Mouse (Mus musculus): ENCODE data around the gene Eif4enif1. TPM values are rescaled to one million over a fixed set of nuclear protein-coding genes. Genes with fewer than 3 reads are reported as not detected.
"Not testable (repeated sequence)": the region's sequence is repeated elsewhere in the genome, so short reads cannot be mapped to it uniquely, and the experiment has no call there.

The Eif4enif1 gene
- polyA plus RNA-seq, 1 experiment from 2014 or later = 47.8 TPM

DNA sequence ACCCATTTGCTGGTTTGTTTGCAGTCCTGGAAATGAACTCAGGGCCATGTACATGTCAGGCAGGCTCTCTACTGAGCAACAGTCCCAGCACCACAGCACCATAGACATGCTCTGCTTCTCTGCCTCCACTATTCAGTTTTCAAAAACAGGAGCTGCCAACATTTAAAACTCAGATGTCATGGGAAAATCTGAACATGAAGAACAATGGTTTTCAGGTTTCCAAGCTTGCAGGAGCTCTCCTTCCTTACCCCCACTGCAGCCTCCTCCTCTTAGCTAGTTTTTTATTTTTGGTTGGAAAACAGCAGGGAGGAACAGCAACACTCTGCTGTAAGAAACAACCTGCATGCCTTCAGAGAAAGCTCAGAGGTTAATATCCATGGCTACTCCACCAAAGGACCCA, 35.9 kb upstream of the Eif4enif1 start:
- not testable (repeated sequence) for H3K4me1 ChIP-seq (ENCODE audit: insufficient read depth, low read length); H3K27ac ChIP-seq (ENCODE audit: low read length); H3K9ac ChIP-seq (replicated peaks; ENCODE audit: low read length); H3K4me2 ChIP-seq (replicated peaks; ENCODE audit: low read depth, low read length); ATAC-seq (ENCODE audit: low FRiP score, low TSS enrichment); H3K27me3 ChIP-seq (ENCODE audit: insufficient read depth, low read length); H3K36me3 ChIP-seq (ENCODE audit: insufficient read depth, low read length); H3K4me3 ChIP-seq (ENCODE audit: low read length)
- peaks cover 15% of the 10 kb centered on the region for H3K9me3 ChIP-seq (ENCODE audit: low read length)

DNA sequence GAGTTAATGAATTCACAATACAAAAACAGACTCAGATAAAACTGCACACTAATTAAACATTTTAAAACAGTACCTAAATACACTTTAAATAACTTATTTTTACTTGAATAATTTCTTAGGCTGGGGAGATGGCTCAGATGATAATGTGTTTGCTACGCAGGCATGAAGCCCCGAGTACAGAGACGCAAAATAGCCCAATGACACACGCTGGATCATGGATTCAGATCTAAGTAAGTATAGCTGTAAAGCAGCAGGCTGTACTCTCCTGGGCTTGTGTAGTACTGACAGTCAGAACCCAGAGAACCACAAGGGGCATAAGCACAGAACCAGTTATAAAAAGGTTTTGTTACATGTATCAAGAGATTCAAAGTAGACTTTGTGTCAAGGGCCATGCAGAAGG, 35.1 kb upstream of the Eif4enif1 start:
- 87% methylated on average over 4 of the region's 4 CpGs for WGBS
- not testable (repeated sequence) for H3K36me3 ChIP-seq (ENCODE audit: insufficient read depth, low read length)

DNA sequence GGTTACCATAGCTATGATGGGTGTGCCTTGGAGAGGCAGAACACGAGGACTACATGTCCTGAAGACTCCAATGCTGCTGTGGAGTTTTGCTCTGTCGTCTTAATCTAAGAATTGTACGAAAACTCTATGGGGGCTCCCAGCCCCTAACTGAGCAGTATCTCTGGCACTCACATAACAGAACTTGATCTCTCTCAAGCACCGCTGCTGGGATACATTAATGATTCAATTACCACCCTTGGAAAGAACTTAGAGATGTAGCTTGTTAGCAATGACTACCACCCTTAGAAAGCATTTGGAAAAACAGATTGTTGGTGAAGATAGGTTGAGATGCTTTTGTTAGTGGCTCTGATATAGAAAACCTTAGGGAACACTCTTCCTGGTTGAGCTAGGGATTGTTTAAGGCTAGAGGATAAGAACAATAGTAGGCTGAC, 34.6 kb upstream of the Eif4enif1 start:
- H3K36me3 ChIP-seq (ENCODE audit: insufficient read depth, low read length); H3K4me3 ChIP-seq (ENCODE audit: low read length); H3K27me3 ChIP-seq (ENCODE audit: insufficient read depth, low read length); ATAC-seq (ENCODE audit: low FRiP score, low TSS enrichment); H3K9ac ChIP-seq (replicated peaks; ENCODE audit: low read length); H3K4me2 ChIP-seq (replicated peaks; ENCODE audit: low read depth, low read length); H3K27ac ChIP-seq (ENCODE audit: low read length); H3K4me1 ChIP-seq (ENCODE audit: insufficient read depth, low read length): not testable (repeated sequence)
- WGBS = 77% methylated on average over 4 of the region's 4 CpGs
- peaks cover 11% of the 10 kb centered on the region for H3K9me3 ChIP-seq (ENCODE audit: low read length)

More for the DNA sequence above, 35.1 kb upstream of the Eif4enif1 start:
- H3K4me2 ChIP-seq (replicated peaks; ENCODE audit: low read depth, low read length); H3K4me3 ChIP-seq (ENCODE audit: low read length); H3K9ac ChIP-seq (replicated peaks; ENCODE audit: low read length); H3K27ac ChIP-seq (ENCODE audit: low read length); ATAC-seq (ENCODE audit: low FRiP score, low TSS enrichment); H3K4me1 ChIP-seq (ENCODE audit: insufficient read depth, low read length); H3K27me3 ChIP-seq (ENCODE audit: insufficient read depth, low read length): not testable (repeated sequence)
- peaks cover 14% of the 10 kb centered on the region for H3K9me3 ChIP-seq (ENCODE audit: low read length)

DNA sequence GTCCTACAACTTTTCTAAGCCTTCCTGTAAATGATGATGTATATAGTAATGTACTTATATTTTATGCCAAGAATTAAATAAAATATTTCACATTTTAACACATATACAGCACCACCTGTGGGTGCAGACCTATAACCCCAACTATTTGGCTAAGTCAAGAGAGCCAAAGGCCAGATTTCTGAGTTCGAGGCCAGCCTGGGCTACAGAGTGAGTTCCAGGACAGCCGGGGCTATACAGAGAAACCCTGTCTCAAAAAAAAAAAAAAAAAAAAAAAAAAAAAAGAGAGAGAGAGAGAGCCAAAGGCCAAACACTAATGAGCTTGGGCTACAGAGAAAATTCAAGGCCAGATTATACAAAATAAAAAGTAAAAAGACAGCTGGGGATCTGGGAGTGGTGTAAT, 33.1 kb upstream of the Eif4enif1 start:
- H3K4me1 ChIP-seq (ENCODE audit: insufficient read depth, low read length); H3K27me3 ChIP-seq (ENCODE audit: insufficient read depth, low read length); H3K4me3 ChIP-seq (ENCODE audit: low read length); H3K9me3 ChIP-seq (ENCODE audit: low read length); H3K4me2 ChIP-seq (replicated peaks; ENCODE audit: low read depth, low read length); H3K36me3 ChIP-seq (ENCODE audit: insufficient read depth, low read length); H3K9ac ChIP-seq (replicated peaks; ENCODE audit: low read length); H3K27ac ChIP-seq (ENCODE audit: low read length): not testable (repeated sequence)
- WGBS = 75% methylated on average over 2 of the region's 2 CpGs
- peak; percentile 36; the same call in 1 of the 2 replicates for ATAC-seq (ENCODE audit: low FRiP score, low TSS enrichment)

DNA sequence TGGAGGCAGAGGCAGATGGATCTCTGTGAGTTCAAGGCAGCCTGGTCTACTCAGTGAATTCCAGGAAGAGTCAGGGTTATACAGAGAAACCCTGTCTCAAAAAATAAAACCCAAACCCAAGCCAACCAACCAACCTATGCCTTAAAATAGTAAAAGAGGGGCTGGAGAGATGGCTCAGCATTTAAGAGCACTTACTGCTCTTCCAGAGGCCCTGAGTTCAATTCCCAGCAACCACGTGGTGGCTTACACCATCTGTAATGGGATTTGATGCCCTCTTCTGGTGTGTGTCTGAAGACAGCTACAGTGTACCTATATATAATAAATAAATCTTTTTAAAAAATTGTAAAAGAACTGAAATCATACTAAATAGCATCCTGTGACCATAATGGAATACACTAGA, 30.3 kb upstream of the Eif4enif1 start:
- ATAC-seq (ENCODE audit: low FRiP score, low TSS enrichment); H3K27ac ChIP-seq (ENCODE audit: low read length); H3K27me3 ChIP-seq (ENCODE audit: insufficient read depth, low read length); H3K4me1 ChIP-seq (ENCODE audit: insufficient read depth, low read length); H3K4me3 ChIP-seq (ENCODE audit: low read length); H3K9me3 ChIP-seq (ENCODE audit: low read length); H3K9ac ChIP-seq (replicated peaks; ENCODE audit: low read length); H3K4me2 ChIP-seq (replicated peaks; ENCODE audit: low read depth, low read length); H3K36me3 ChIP-seq (ENCODE audit: insufficient read depth, low read length): not testable (repeated sequence)
- WGBS = 61% methylated on average over 1 of the region's 1 CpGs

DNA sequence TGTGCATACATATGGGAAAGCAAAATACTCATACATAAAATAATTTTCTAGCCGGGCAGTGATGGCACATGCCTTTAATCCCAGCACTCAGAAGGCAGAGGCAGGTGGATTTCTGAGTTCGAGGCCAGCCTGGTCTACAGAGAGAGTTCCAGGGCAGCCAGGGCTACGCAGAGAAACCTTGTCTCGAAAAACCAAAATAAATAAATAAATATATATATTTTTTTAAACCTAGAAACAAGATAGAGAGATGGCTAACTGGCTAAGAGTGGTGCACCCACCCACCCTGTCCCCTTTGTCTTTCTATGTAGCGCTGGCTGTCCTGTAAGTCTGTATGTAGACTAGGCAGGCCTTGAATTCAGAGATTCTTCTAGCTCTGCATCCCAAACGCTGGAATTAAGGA, 29.7 kb upstream of the Eif4enif1 start:
- H3K4me3 ChIP-seq (ENCODE audit: low read length); H3K36me3 ChIP-seq (ENCODE audit: insufficient read depth, low read length); H3K9ac ChIP-seq (replicated peaks; ENCODE audit: low read length); H3K27ac ChIP-seq (ENCODE audit: low read length); H3K9me3 ChIP-seq (ENCODE audit: low read length); ATAC-seq (ENCODE audit: low FRiP score, low TSS enrichment); H3K27me3 ChIP-seq (ENCODE audit: insufficient read depth, low read length); H3K4me2 ChIP-seq (replicated peaks; ENCODE audit: low read depth, low read length); H3K4me1 ChIP-seq (ENCODE audit: insufficient read depth, low read length): not testable (repeated sequence)
- 57% methylated on average over 4 of the region's 6 CpGs for WGBS

DNA sequence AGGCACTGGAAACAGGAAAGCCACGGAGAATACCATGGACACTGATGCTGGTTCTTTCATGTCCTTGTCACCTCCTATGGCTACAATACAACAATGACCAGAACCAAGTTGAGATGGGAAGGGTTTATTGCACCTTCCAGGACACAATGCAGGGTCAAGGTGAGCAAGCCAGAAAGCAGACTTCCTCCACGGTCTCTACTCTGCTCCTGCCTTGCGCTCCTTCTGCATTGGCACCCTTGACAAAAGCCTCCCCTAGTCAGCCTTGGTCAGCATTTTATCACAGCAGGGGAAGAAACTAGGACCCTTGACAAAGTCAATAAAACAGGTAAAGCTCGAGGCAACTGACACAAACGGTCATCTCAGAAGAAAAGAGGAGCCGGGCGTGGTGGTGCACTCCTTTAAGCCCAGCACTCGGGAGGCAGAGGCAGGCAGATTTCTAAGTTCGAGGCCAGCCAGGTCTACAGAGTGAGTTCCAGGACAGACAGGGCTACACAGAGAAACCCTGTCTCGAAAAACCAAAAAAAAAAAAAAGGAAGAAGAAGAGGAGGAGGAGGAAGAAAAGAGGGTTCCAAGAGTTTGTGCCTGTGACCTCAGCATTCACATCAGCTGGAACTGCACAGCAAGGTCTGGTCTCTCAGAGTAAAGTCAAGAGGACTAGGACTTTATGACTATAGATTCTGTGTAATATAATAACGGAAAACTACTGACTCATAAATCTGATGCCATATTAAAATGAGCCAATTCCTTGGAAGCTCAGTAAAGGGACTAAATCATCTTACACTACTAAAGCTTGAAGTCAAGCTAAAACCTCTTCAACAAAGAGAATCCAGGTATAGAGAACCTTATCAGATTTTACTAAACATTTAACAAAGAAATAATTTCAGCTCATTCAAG, 28.5 kb upstream of the Eif4enif1 start:
- not testable (repeated sequence) for H3K27ac ChIP-seq (ENCODE audit: low read length); H3K4me3 ChIP-seq (ENCODE audit: low read length); H3K27me3 ChIP-seq (ENCODE audit: insufficient read depth, low read length); H3K9ac ChIP-seq (replicated peaks; ENCODE audit: low read length); H3K9me3 ChIP-seq (ENCODE audit: low read length); H3K4me1 ChIP-seq (ENCODE audit: insufficient read depth, low read length); H3K4me2 ChIP-seq (replicated peaks; ENCODE audit: low read depth, low read length); H3K36me3 ChIP-seq (ENCODE audit: insufficient read depth, low read length)
- WGBS = 77% methylated on average over 11 of the region's 11 CpGs
- peak; percentile 50; the same call in 1 of the 2 replicates for ATAC-seq (ENCODE audit: low FRiP score, low TSS enrichment)

DNA sequence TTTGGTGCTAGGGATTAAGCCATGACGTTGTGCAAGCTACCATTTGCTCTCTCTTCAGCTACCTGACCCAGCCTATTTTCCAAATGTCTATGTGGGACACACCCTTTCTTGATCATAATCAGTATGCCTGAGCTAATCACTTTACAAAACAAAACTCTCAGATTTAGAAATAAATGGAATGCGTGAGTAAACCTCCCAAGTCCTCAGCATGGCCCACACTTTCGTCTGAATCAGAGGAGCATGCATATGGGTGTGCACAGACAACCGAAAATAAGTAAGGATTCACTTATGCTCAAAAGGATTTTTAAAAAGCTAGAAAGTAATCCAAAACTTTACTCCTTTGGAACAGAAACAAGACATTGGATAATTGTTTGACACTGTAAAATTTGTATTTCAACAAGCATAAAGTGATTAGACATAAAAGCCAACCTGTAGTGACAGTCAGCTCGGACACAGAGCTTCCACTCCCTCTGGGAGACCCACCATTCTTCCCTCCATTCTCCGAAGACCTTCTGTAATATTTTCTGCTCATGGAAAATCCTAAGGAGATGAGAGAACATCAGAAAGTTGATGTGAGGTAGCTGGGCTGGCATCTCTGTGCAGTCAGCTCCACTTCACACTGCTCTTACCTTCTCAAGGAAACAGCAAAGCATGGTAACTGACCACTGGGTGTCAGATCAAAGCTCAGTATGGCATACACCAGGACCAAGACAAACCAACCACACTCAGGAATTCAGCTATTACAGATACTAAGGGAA, 23.0 kb upstream of the Eif4enif1 start:
- not testable (repeated sequence) for H3K36me3 ChIP-seq (ENCODE audit: insufficient read depth, low read length); H3K4me2 ChIP-seq (replicated peaks; ENCODE audit: low read depth, low read length); H3K9me3 ChIP-seq (ENCODE audit: low read length); ATAC-seq (ENCODE audit: low FRiP score, low TSS enrichment); H3K27me3 ChIP-seq (ENCODE audit: insufficient read depth, low read length); H3K9ac ChIP-seq (replicated peaks; ENCODE audit: low read length); H3K4me3 ChIP-seq (ENCODE audit: low read length); H3K4me1 ChIP-seq (ENCODE audit: insufficient read depth, low read length); H3K27ac ChIP-seq (ENCODE audit: low read length)
- 82% methylated on average over 6 of the region's 6 CpGs for WGBS

DNA sequence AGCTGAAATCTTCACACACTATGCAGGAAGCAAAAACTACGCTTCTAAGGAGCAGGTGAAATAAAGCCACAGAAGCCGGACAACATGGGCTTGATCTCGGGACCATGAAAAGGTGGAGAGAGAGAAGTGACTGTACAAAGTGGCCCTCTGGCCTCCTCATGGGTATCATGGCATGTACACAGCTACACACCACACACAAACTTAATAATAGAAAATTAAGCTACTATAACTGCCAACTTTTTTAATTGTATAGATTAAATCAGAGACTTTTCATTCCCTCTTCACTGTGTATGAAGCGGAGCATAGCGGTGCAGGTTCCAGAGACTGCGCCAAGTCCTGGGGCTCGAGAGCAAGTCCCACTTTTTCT, 22.5 kb upstream of the Eif4enif1 start:
- 84% methylated on average over 7 of the region's 7 CpGs for WGBS
- not testable (repeated sequence) for H3K27me3 ChIP-seq (ENCODE audit: insufficient read depth, low read length); H3K4me2 ChIP-seq (replicated peaks; ENCODE audit: low read depth, low read length)

DNA sequence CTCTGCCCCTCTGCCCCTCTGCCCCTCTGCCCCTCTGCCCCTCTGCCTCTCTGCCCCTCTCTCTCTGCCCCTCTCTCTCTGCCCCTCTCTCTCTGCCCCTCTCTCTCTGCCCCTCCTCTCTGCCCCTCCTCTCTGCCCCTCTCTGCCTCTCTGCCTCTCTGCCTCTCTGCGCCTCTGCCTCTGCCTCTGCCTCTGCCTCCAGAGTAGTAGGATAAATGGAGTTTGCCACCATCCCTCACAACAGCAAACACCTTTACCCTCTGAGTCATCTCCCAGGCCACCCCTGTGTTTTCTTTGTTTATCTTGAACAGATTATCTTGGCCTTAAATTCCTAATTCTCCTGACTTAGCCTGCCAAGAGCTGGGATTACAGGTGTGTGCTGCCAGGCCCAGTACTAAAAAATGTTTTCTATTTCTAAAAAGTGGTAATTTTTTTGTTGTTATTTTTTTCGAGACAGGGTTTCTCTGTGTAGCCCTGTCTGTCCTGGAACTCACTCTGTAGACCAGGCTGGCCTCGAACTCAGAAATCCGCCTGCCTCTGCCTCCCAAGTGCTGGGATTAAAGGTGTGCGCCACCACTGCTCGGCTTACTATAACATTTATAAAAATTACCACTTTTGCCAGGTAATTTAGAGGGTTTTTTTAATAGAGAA, 21.6 kb upstream of the Eif4enif1 start:
- WGBS = 77% methylated on average over 6 of the region's 6 CpGs
- not testable (repeated sequence) for H3K4me3 ChIP-seq (ENCODE audit: low read length); H3K4me2 ChIP-seq (replicated peaks; ENCODE audit: low read depth, low read length); H3K9me3 ChIP-seq (ENCODE audit: low read length); ATAC-seq (ENCODE audit: low FRiP score, low TSS enrichment); H3K4me1 ChIP-seq (ENCODE audit: insufficient read depth, low read length); H3K36me3 ChIP-seq (ENCODE audit: insufficient read depth, low read length); H3K9ac ChIP-seq (replicated peaks; ENCODE audit: low read length); H3K27me3 ChIP-seq (ENCODE audit: insufficient read depth, low read length); H3K27ac ChIP-seq (ENCODE audit: low read length)

More for the DNA sequence above, 22.5 kb upstream of the Eif4enif1 start:
- H3K27ac ChIP-seq (ENCODE audit: low read length); H3K9ac ChIP-seq (replicated peaks; ENCODE audit: low read length); H3K4me3 ChIP-seq (ENCODE audit: low read length); ATAC-seq (ENCODE audit: low FRiP score, low TSS enrichment); H3K36me3 ChIP-seq (ENCODE audit: insufficient read depth, low read length); H3K9me3 ChIP-seq (ENCODE audit: low read length); H3K4me1 ChIP-seq (ENCODE audit: insufficient read depth, low read length): not testable (repeated sequence)

All from kidney, embryonic 16.5 days (tissue).